Mouse (Mus musculus) myocyte (in vitro differentiated cells): ENCODE data around the gene Tcf7l1. TPM values are rescaled to one million over a fixed set of nuclear protein-coding genes. Genes with fewer than 3 reads are reported as not detected.

Source experiments
- H3K27me3 ChIP-seq: one replicate; pipeline ENCODE4 v1.6.1; 2011; ENCODE audit not compliant: control insufficient read depth, insufficient read depth, insufficient read length
- H3K36me3 ChIP-seq: one replicate; pipeline ENCODE4 v1.6.1; 2011; ENCODE audit not compliant: control insufficient read depth, insufficient read depth
- H3K4me2 ChIP-seq: one replicate; pipeline ENCODE4 v1.6.1; 2011; ENCODE audit warnings: low read depth, control low read depth
- H3K4me3 ChIP-seq: one replicate; pipeline ENCODE4 v1.5.1; 2011; ENCODE audit warnings: mild to moderate bottlenecking, control low read depth, moderate library complexity
- H3K79me2 ChIP-seq: one replicate; pipeline ENCODE4 v1.6.1; 2011; ENCODE audit not compliant: control insufficient read depth, insufficient read depth
- H3ac ChIP-seq: one replicate; pipeline ENCODE4 v1.6.1; 2011; ENCODE audit not compliant: control insufficient read depth, insufficient read length
- CEBPB ChIP-seq: IDR thresholded peaks from 2 replicates; pipeline ENCODE4 v1.6.1; 2011; ENCODE audit warnings: mild to moderate bottlenecking, moderate library complexity; ENCODE audit not compliant: poor library complexity, insufficient read depth, severe bottlenecking
- MAX ChIP-seq: IDR thresholded peaks from one replicate; pipeline ENCODE4 v1.6.1; 2011; ENCODE audit warnings: low read depth, mild to moderate bottlenecking, control low read depth
- MYOD1 ChIP-seq, 3 experiments: IDR thresholded peaks; one replicate each; pipeline ENCODE4 v1.6.1; 2011; ENCODE audit warnings: control low read depth in 2 of 3, low read depth in 2 of 3, mild to moderate bottlenecking in 2 of 3, moderate library complexity in 1 of 3; ENCODE audit not compliant: insufficient read length in 2 of 3, control insufficient read depth in 1 of 3
- MYOG ChIP-seq, 3 experiments: IDR thresholded peaks; one replicate each; pipeline ENCODE4 v1.6.1; 2011; ENCODE audit warnings: control low read depth in 2 of 3, low read depth in 2 of 3, mild to moderate bottlenecking in 2 of 3; ENCODE audit not compliant: insufficient read length in 2 of 3, control insufficient read depth in 1 of 3, insufficient read depth in 1 of 3
- POLR2A ChIP-seq: IDR thresholded peaks from one replicate; pipeline ENCODE4 v1.6.1; 2011; ENCODE audit warnings: low read depth, mild to moderate bottlenecking, control low read depth, moderate library complexity; ENCODE audit not compliant: insufficient read length
- POLR2AphosphoS2 ChIP-seq: IDR thresholded peaks from one replicate; pipeline ENCODE4 v1.6.1; 2011; ENCODE audit warnings: low read depth, control low read depth; ENCODE audit not compliant: insufficient read length
- REST ChIP-seq: IDR thresholded peaks from one replicate; pipeline ENCODE4 v1.6.1; 2011; ENCODE audit warnings: mild to moderate bottlenecking, control low read depth, moderate library complexity; ENCODE audit not compliant: insufficient read depth, insufficient read length
- SRF ChIP-seq: IDR thresholded peaks from one replicate; pipeline ENCODE4 v1.6.1; 2011; ENCODE audit warnings: low read depth; ENCODE audit not compliant: control insufficient read depth, insufficient read length
- TCF12 ChIP-seq: IDR thresholded peaks from one replicate; pipeline ENCODE4 v1.6.1; 2011; ENCODE audit warnings: mild to moderate bottlenecking, control low read depth; ENCODE audit not compliant: poor library complexity, insufficient read depth, severe bottlenecking
- TCF3 ChIP-seq: IDR thresholded peaks from one replicate; pipeline ENCODE4 v1.6.1; 2011; ENCODE audit warnings: low read depth, control low read depth; ENCODE audit not compliant: insufficient read length
- USF1 ChIP-seq: IDR thresholded peaks from one replicate; pipeline ENCODE4 v1.6.1; 2011; ENCODE audit warnings: low read depth, mild to moderate bottlenecking, control low read depth, moderate library complexity
- polyA plus RNA-seq: library from polyadenylated mRNA; unstranded; fragments of >200 nt; fragmentation: generic; extraction: Trizol; gene quantifications from one replicate; pipeline ENCODE4 v1.2.1, GENCODE M21; 2012; ENCODE audit warnings: missing spikeins

Tcf7l1 gene
- polyA plus RNA-seq, 1 experiment, result 13.3 TPM

DNA sequence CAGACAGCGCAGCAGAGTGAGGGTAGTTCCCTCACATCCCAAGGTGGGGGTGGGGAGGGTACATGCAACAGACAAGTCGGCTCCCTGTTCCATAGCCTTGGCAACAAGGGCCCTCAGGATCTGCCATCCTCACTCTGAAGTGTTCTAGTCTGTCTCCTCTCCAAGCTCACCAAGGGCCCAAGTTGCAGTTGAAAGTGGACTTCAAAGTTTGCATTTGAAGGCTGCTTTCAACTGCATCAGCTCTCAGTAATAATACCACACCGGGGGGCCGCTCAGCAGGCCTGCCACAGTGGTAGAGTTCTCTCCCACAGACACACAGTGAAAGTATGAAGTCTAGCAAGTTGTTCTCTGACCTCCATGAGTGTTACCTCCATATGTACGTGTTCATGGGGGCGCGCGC lies 35.3 kb downstream of the Tcf7l1 start:
- Histone ChIP-seq H3K36me3 (no peaks in the 10 kb centered on the region), H3K4me3 (no peak overlapping the region), H3K27me3 (no peaks in the 10 kb centered on the region), H3ac (no peak overlapping the region), H3K79me2 (peaks cover 45% of the 10 kb centered on the region), H3K4me2 (no peak overlapping the region)
- no peak for TF ChIP-seq MYOG (IDR thresholded peaks at IDR 0.05; ENCODE audit: control insufficient read depth in 1 of 3, insufficient read depth in 1 of 3, insufficient read length in 2 of 3, low read depth in 2 of 3)
- no peak for TF ChIP-seq USF1
- no peak for TF ChIP-seq MYOD1 (IDR thresholded peaks at IDR 0.05; ENCODE audit: control insufficient read depth in 1 of 3, insufficient read length in 2 of 3, low read depth in 2 of 3)
- TF ChIP-seq SRF, result no peak
- TF ChIP-seq REST, result no peak
- no peak for TF ChIP-seq TCF12

GRCm38 (mm10) chr6:72752824-72753223 lies 36.2 kb downstream of the Tcf7l1 start:
- Histone ChIP-seq H3K4me2 (no peak overlapping the region), H3ac (no peak overlapping the region), H3K36me3 (no peaks in the 10 kb centered on the region), H3K4me3 (no peak overlapping the region), H3K79me2 (peaks cover 38% of the 10 kb centered on the region), H3K27me3 (no peaks in the 10 kb centered on the region)
- TF ChIP-seq TCF12 (no peak), REST (no peak), TCF3 (no peak), MYOD1 (IDR thresholded peaks at IDR 0.05; ENCODE audit: control insufficient read depth in 1 of 3, insufficient read length in 2 of 3, low read depth in 2 of 3) (no peak), POLR2AphosphoS2 (no peak), MYOG (IDR thresholded peaks at IDR 0.05; ENCODE audit: control insufficient read depth in 1 of 3, insufficient read depth in 1 of 3, insufficient read length in 2 of 3, low read depth in 2 of 3) (no peak)

- peaks cover 47% of the 10 kb centered on the region for H3K79me2 ChIP-seq
- no peaks in the 10 kb centered on the region for H3K36me3 ChIP-seq
- no peaks in the 10 kb centered on the region for H3K27me3 ChIP-seq
- no peak overlapping the region for H3K4me3 ChIP-seq
- no peak overlapping the region for H3K4me2 ChIP-seq
- TF ChIP-seq POLR2AphosphoS2, result no peak
- H3ac ChIP-seq, result no peak overlapping the region
Observed at GRCm38 (mm10) chr6:72751210-72751609, 37.8 kb downstream of the Tcf7l1 start.

- Histone ChIP-seq H3ac (no peak overlapping the region), H3K27me3 (no peaks in the 10 kb centered on the region), H3K79me2 (peaks cover 53% of the 10 kb centered on the region), H3K36me3 (no peaks in the 10 kb centered on the region), H3K4me2 (peak overlapping the region; percentile 86), H3K4me3 (no peak overlapping the region)
- no peak for TF ChIP-seq MYOG (IDR thresholded peaks at IDR 0.05; ENCODE audit: control insufficient read depth in 1 of 3, insufficient read depth in 1 of 3, insufficient read length in 2 of 3, low read depth in 2 of 3)
- TF ChIP-seq MYOD1 (IDR thresholded peaks at IDR 0.05; ENCODE audit: control insufficient read depth in 1 of 3, insufficient read length in 2 of 3, low read depth in 2 of 3), result peak in 1 of 3 experiments; percentile 34
- no peak for TF ChIP-seq TCF12
- no peak for TF ChIP-seq CEBPB
Observed at GRCm38 (mm10) chr6:72748882-72749437, 40.1 kb downstream of the Tcf7l1 start.

DNA sequence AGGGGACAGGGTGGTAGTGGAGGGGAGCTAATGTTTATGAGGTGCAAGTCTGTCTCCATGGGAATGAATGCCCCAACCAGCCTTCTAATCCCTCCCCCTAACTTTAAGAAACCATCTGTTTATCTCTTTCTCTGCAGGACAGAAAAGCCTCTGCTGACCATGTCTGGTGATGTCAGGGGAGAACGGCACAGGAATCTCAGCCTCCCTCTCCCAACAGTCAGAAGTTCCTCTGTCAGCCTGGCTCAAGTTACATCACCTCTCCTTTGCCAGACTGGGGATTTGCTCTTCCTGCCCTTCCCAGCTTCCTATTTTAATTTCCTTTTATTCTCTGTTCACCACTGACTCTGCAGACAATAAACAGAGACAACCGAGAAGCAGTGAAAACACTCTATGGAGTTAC lies 40.6 kb downstream of the Tcf7l1 start:
- H3K4me3 ChIP-seq, result no peak overlapping the region
- peaks cover 48% of the 10 kb centered on the region for H3K79me2 ChIP-seq
- peak overlapping the region; percentile 86 for H3K4me2 ChIP-seq
- no peaks in the 10 kb centered on the region for H3K36me3 ChIP-seq
- no peak overlapping the region for H3ac ChIP-seq
- H3K27me3 ChIP-seq, result no peaks in the 10 kb centered on the region
- TF ChIP-seq MAX (peak; percentile 5), POLR2AphosphoS2 (no peak), MYOD1 (IDR thresholded peaks at IDR 0.05; ENCODE audit: control insufficient read depth in 1 of 3, insufficient read length in 2 of 3, low read depth in 2 of 3) (peak in 1 of 3 experiments; percentile 30), CEBPB (0 out of 2 replicates have a peak, but pooled peaks have one; percentile 1), SRF (no peak), MYOG (IDR thresholded peaks at IDR 0.05; ENCODE audit: control insufficient read depth in 1 of 3, insufficient read depth in 1 of 3, insufficient read length in 2 of 3, low read depth in 2 of 3) (peak in 1 of 3 experiments; percentile 13), TCF3 (no peak)

- Histone ChIP-seq H3K79me2 (peaks cover 44% of the 10 kb centered on the region), H3ac (no peak overlapping the region)
- TF ChIP-seq TCF3, result no peak
- TF ChIP-seq MYOD1 (IDR thresholded peaks at IDR 0.05; ENCODE audit: control insufficient read depth in 1 of 3, insufficient read length in 2 of 3, low read depth in 2 of 3), result peak in 1 of 3 experiments; percentile 22
- TF ChIP-seq REST, result peak; percentile 33
- no peak for TF ChIP-seq POLR2A
- peak in 1 of 3 experiments; percentile 7 for TF ChIP-seq MYOG (IDR thresholded peaks at IDR 0.05; ENCODE audit: control insufficient read depth in 1 of 3, insufficient read depth in 1 of 3, insufficient read length in 2 of 3, low read depth in 2 of 3)
Observed at GRCm38 (mm10) chr6:72747814-72748213, 41.2 kb downstream of the Tcf7l1 start.

More at GRCm38 (mm10) chr6:72747814-72748213, 41.2 kb downstream of the Tcf7l1 start:
- Histone ChIP-seq H3K36me3 (no peaks in the 10 kb centered on the region), H3K4me2 (peak overlapping the region; percentile 86), H3K27me3 (no peaks in the 10 kb centered on the region), H3K4me3 (no peak overlapping the region)
